Mouse (Mus musculus): ENCODE results near the gene Tmem8. TPM values are rescaled to one million over a fixed set of nuclear protein-coding genes. Genes with fewer than 3 reads are reported as not detected.
"Not testable (repeated sequence)": the region's sequence is repeated elsewhere in the genome, so short reads cannot be mapped to it uniquely, and the experiment has no call there.

Tmem8 gene
- total RNA-seq (2021), result 10 to 100 TPM; 12.0 to 13.2 TPM
- long read RNA-seq, transcript Tmem8-201 (13 exons, 3,464 nt), result major isoform, 5 of 23 reads
- long read RNA-seq, partial matches to known transcripts, result 5 of 23 reads
- long read RNA-seq, other reads (novel, unspliced or antisense), result 12 of 23 reads

GRCm38 (mm10) chr17:26113181-26113948 is at the start of gene Tmem8:
TSS of gene Tmem8 (plus strand) at chr17:26113299.
- DNase-seq (ENCODE audit: low spot score in 2 of 2), result peak; percentile 51 to 68

GRCm38 (mm10) chr17:26064916-26065315 is 48.2 kb upstream of the Tmem8 start:
- DNase-seq (ENCODE audit: low spot score in 2 of 2), result no peak

GRCm38 (mm10) chr17:26066488-26067020 is 46.5 kb upstream of the Tmem8 start:
- no peak for DNase-seq (ENCODE audit: low spot score in 2 of 2)

GRCm38 (mm10) chr17:26068024-26068830 is 44.9 kb upstream of the Tmem8 start:
- DNase-seq (ENCODE audit: low spot score in 2 of 2), result no peak

- peak; percentile 75 to 89 for DNase-seq (ENCODE audit: low spot score in 2 of 2)
Measured at GRCm38 (mm10) chr17:26068831-26069739, 44.0 kb upstream of the Tmem8 start, which contains the start of gene Rab11fip3. TSS of gene Rab11fip3 (minus strand) at chr17:26069555.

- DNase-seq (ENCODE audit: low spot score in 2 of 2), result no peak
Measured at GRCm38 (mm10) chr17:26070136-26070535, 43.0 kb upstream of the Tmem8 start.

- peak in 1 of 2 experiments; percentile 25 for DNase-seq (ENCODE audit: low spot score in 2 of 2)
Measured at GRCm38 (mm10) chr17:26075246-26075645, 37.9 kb upstream of the Tmem8 start.

GRCm38 (mm10) chr17:26078851-26079250 is 34.2 kb upstream of the Tmem8 start:
- peak in 1 of 2 experiments; percentile 57 for DNase-seq (ENCODE audit: low spot score in 2 of 2)

GRCm38 (mm10) chr17:26080867-26081266 is 32.2 kb upstream of the Tmem8 start:
- no peak for DNase-seq (ENCODE audit: low spot score in 2 of 2)

- no peak for DNase-seq (ENCODE audit: low spot score in 2 of 2)
Measured at GRCm38 (mm10) chr17:26087059-26087564, 26.0 kb upstream of the Tmem8 start.

- peak; percentile 80 to 93 for DNase-seq (ENCODE audit: low spot score in 2 of 2)
Measured at GRCm38 (mm10) chr17:26089905-26090632, 23.0 kb upstream of the Tmem8 start, which contains the start of gene Decr2. TSS of gene Decr2 (minus strand) at chr17:26090337.

GRCm38 (mm10) chr17:26094531-26095110 is 18.5 kb upstream of the Tmem8 start:
- no peak for DNase-seq (ENCODE audit: low spot score in 2 of 2)

GRCm38 (mm10) chr17:26095121-26095740 is 17.9 kb upstream of the Tmem8 start, which contains the start of gene Nme4:
TSS of gene Nme4 (minus strand) at chr17:26095602.
- DNase-seq (ENCODE audit: low spot score in 2 of 2), result peak; percentile 58 to 76

- DNase-seq (ENCODE audit: low spot score in 2 of 2), result no peak
Measured at GRCm38 (mm10) chr17:26098461-26098860, 14.6 kb upstream of the Tmem8 start.

GRCm38 (mm10) chr17:26099316-26099715 is 13.8 kb upstream of the Tmem8 start:
- not testable (repeated sequence) for DNase-seq (ENCODE audit: low spot score in 2 of 2)

- no peak for DNase-seq (ENCODE audit: low spot score in 2 of 2)
Measured at GRCm38 (mm10) chr17:26100166-26100565, 12.9 kb upstream of the Tmem8 start.

GRCm38 (mm10) chr17:26101478-26101877 is 11.6 kb upstream of the Tmem8 start:
- DNase-seq (ENCODE audit: low spot score in 2 of 2), result no peak

- DNase-seq (ENCODE audit: low spot score in 2 of 2), result no peak
Measured at GRCm38 (mm10) chr17:26105619-26106018, 7.5 kb upstream of the Tmem8 start.

GRCm38 (mm10) chr17:26110156-26110555 is 2.9 kb upstream of the Tmem8 start:
- DNase-seq (ENCODE audit: low spot score in 2 of 2), result no peak

Data from layer of hippocampus, adult 18-20 months (tissue).